16 mouse cellular contexts compared by ENCODE assay signal in genomic region chr1:92309883-92310282, GRCm38 (mm10).
DNase-seq lines count a peak whose midpoint lies in the region.
"Had no signal": no experiment of that assay in that cellular context is flagged by ENCODE, and none has a peak within 500 bp of the region (broad histone marks: within the 10 kb centered on the region; RNA-seq: fewer than 3 reads in every experiment).

No protein-coding gene starts in this region.

- DNase-seq in frontal cortex, postnatal 36 days (ENCODE audit: low spot score in 2 of 2): peak; percentile 44 to 58
- no peak for DNase-seq in frontal cortex, postnatal 25 days (ENCODE audit: low spot score in 2 of 2)
- peak; percentile 29 for DNase-seq in right cerebral cortex, adult 18-20 months
- no peak for DNase-seq in right cerebral cortex, postnatal 14 days
- DNase-seq in right cerebral cortex, postnatal 25 days: peak; percentile 41
- DNase-seq in thymus, postnatal 0 days (ENCODE audit: low spot score): no peak
- DNase-seq in cerebellum, adult 9-11 months: no peak
- DNase-seq: adrenal gland, postnatal 36 days; B cell, adult 2 months; cerebellum, adult 11 months; cerebellum, postnatal 14 days; gastrocnemius, adult 2 months; kidney, adult 8-10 months; kidney, postnatal 10 days; lung, adult 2 months; lung, postnatal 14 days had no signal

Comparison
In these comparisons a context has a peak if more than half of its experiments do, and no peak if none do; other contexts are left out.
1. DNase-seq: peak in frontal cortex, postnatal 36 days (2 of 2), right cerebral cortex, adult 18-20 months (single experiment) and right cerebral cortex, postnatal 25 days (single experiment); none in frontal cortex, postnatal 25 days (0 of 2), right cerebral cortex, postnatal 14 days (single experiment), thymus, postnatal 0 days (single experiment) and cerebellum, adult 9-11 months (single experiment).